Mouse (Mus musculus) spleen, adult 2 months (tissue): ENCODE results near the gene Wipf1.

Experiments used
- CTCF ChIP-seq: fragments of 200-500 bp; IDR thresholded peaks from 2 replicates; pipeline ENCODE4 v1.5.1; 2011; ENCODE audit warnings: mild to moderate bottlenecking, inconsistent platforms; ENCODE audit not compliant: insufficient read depth, insufficient read length, insufficient replicate concordance; ENCODE audit errors: extremely low read depth
- POLR2A ChIP-seq: fragments of 200-500 bp; IDR thresholded peaks from 2 replicates; pipeline ENCODE4 v1.6.1; 2011; ENCODE audit warnings: low read depth, low read length, inconsistent platforms

DNA sequence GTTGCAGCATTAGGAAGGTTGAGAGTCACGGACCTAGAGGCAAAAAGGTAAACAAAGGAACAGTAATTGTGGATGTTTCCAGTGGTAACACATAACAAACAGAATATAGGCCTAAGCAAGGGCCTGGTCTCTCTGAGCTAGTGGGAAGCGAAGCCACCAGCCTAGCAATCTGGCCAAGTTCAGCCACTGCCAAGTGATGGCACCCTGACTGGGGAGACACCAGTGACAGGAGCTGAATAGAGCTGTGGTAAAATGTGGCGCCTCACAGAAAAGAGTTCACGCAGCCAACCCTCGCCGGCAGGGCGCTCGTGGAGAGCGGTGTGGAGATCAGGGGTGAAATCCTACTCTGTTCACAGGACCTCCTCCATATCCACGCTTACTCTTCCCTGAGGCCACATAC lies 63.1 kb downstream of the Wipf1 start:
- TF ChIP-seq CTCF (no peak), POLR2A (no peak)
